Mouse (Mus musculus): ENCODE data around the gene Zswim1. TPM values are rescaled to one million over a fixed set of nuclear protein-coding genes. Genes with fewer than 3 reads are reported as not detected.
A peak's percentile ranks its signal among the peaks of the same experiment; 100 is the strongest.

The Zswim1 gene
- total and polyA plus RNA-seq, 3 experiments, result 8.2 to 17.4 TPM; not detected in 1

DNA sequence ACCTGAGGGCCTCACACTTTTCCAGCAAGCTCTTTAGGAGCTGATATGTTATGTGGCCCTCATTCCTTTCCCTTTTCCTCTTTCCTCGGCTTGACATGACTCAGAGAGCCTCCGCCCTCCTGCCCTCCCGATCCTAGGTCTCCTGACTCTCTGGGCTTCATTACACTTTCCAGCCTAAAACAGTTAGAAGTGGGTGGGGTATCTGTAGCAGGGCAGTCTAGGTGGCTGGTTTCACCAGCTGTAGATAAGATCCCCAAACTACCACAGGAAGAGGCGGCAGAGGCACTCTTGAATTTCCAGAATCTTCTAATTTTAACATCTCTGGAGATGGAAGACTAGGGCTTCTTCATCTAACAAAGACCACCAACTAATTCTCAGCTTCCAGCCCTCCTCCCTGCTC, 42.1 kb downstream of the Zswim1 start (continued):
- TF ChIP-seq NRF1 (IDR thresholded peaks at IDR 0.05; ENCODE audit: insufficient read depth, low read depth, low read length, poor library complexity, severe bottlenecking), result no peak

DNA sequence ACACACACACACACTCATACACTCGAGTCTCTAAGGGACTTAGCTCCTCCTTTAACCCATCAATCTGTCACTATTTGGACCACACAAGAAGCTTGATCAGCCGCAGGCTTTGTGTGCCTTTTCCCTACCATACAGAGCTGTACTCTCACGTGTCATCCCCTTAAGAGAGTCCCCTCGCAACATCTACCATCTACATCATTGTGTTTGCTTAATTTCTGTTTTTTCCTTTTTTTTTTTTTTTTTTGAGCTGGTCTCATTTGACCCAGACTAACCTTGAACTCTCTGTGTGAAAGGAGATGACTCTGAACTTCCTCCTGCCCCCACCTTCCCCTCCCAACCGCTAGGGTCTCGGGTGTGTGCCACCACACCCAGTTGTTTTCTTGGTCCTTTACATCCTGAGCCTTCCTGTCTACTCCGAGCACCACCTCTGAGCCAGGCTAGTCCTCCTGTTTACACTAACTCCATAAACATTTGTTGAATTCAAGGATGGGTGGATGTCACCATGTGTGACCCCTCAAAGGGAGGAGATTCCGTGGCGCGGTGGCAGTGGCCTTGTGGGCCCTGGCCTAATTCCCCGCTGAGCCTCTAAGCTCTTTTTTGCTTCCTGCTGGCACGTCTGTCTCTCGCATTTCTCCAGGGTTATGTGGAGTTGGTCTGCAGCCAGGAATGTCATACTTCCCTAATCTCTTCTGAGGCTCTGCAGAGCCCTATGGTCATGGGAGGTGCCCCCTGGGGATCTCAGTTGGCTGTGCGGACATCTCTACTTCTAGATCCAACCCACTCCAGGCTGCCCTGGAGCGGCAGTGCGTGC, 44.5 kb downstream of the Zswim1 start:
- Histone ChIP-seq H3K27me3 (ENCODE audit: control insufficient read depth in 1 of 2, insufficient read depth in 2 of 2, low read length in 2 of 2) (no peaks in the 10 kb centered on the region), H3K79me2 (ENCODE audit: control insufficient read depth, insufficient read depth, low read length, poor library complexity) (no peaks in the 10 kb centered on the region), H3K4me1 (ENCODE audit: control insufficient read depth in 1 of 2, insufficient read depth in 2 of 2, low read length in 2 of 2) (peaks cover 24 to 31% of the 10 kb centered on the region in 2 experiments), H3K9me3 (replicated peaks; ENCODE audit: insufficient read depth, low read length) (no peaks in the 10 kb centered on the region), H3K4me3 (ENCODE audit: control insufficient read depth in 1 of 2, insufficient read depth in 1 of 2, low read depth in 2 of 2, low read length in 2 of 2) (peak overlapping the region; percentile 19 to 22), H3K27ac (ENCODE audit: control insufficient read depth, low read depth, low read length) (peak overlapping the region; percentile 92), H3K9ac (ENCODE audit: control insufficient read depth, low read depth, low read length, poor library complexity, severe bottlenecking) (peak overlapping the region; percentile 61), H3K36me3 (ENCODE audit: control insufficient read depth in 1 of 2, insufficient read depth in 2 of 2, low read length in 2 of 2) (peaks cover 0 to 15% of the 10 kb centered on the region in 2 experiments; a peak in 2 of 4 replicates)
- peak; percentile 86 for DNase-seq (ENCODE audit: low read depth, low spot score)
- TF ChIP-seq NRF1 (IDR thresholded peaks at IDR 0.05; ENCODE audit: insufficient read depth, low read depth, low read length, poor library complexity, severe bottlenecking) (no peak), RAD21 (IDR thresholded peaks at IDR 0.05; ENCODE audit: low read depth, low read length) (no peak), ZNF384 (IDR thresholded peaks at IDR 0.05; ENCODE audit: low read depth, low read length) (peak; percentile 92), BHLHE40 (IDR thresholded peaks at IDR 0.05; ENCODE audit: borderline replicate concordance, low read depth, low read length) (peak; percentile 49; the same call in 1 of the 2 replicates), SMC3 (IDR thresholded peaks at IDR 0.05; ENCODE audit: low read depth, low read length) (no peak), POLR2AphosphoS5 (IDR thresholded peaks at IDR 0.05; ENCODE audit: borderline replicate concordance, low read depth, low read length) (no peak), MYC (IDR thresholded peaks at IDR 0.05; ENCODE audit: low read depth, low read length) (no peak), RCOR1 (IDR thresholded peaks at IDR 0.05; ENCODE audit: low read depth, low read length) (no peak), MEF2A (IDR thresholded peaks at IDR 0.05; ENCODE audit: extremely low read depth, insufficient replicate concordance, low read depth, low read length, poor library complexity, severe bottlenecking) (no peak), CHD2 (IDR thresholded peaks at IDR 0.05; ENCODE audit: low read length) (no peak), TCF12 (IDR thresholded peaks at IDR 0.05; ENCODE audit: low read depth, low read length) (peak; percentile 6; the same call in 1 of the 2 replicates), HCFC1 (IDR thresholded peaks at IDR 0.05; ENCODE audit: low read depth, low read length) (peak; percentile 28; the same call in 1 of the 2 replicates), ZC3H11A (IDR thresholded peaks at IDR 0.05; ENCODE audit: low read depth, low read length) (no peak), KAT2A (conservative IDR thresholded peaks at IDR 0.05; ENCODE audit: low read depth, low read length) (no peak), POLR2AphosphoS2 (IDR thresholded peaks at IDR 0.05; ENCODE audit: low read length) (no peak), E2F4 (IDR thresholded peaks at IDR 0.05; ENCODE audit: borderline replicate concordance, low read depth, low read length) (no peak), ELF1 (IDR thresholded peaks at IDR 0.05; ENCODE audit: low read depth, low read length) (no peak), ETS1 (IDR thresholded peaks at IDR 0.05; ENCODE audit: low read depth, low read length) (peak; percentile 52; the same call in 1 of the 2 replicates), USF1 (IDR thresholded peaks at IDR 0.05; ENCODE audit: low read depth, low read length) (no peak), MXI1 (IDR thresholded peaks at IDR 0.05; ENCODE audit: low read depth, low read length) (peak; percentile 49; the same call in 1 of the 2 replicates), MAZ (IDR thresholded peaks at IDR 0.05; ENCODE audit: low read depth, low read length) (0 out of 2 replicates have a peak, but pooled peaks have one; percentile 60), GABPA (IDR thresholded peaks at IDR 0.05; ENCODE audit: low read depth, low read length) (no peak), EP300 (IDR thresholded peaks at IDR 0.05; ENCODE audit: low read depth in 1 of 2, low read length in 2 of 2) (peak; percentile 18 to 35; a peak in 2 of 4 replicates), MAX (IDR thresholded peaks at IDR 0.05; ENCODE audit: low read length) (peak; percentile 32; the same call in 1 of the 2 replicates), JUND (IDR thresholded peaks at IDR 0.05; ENCODE audit: low read depth, low read length) (no peak), NELFE (IDR thresholded peaks at IDR 0.05; ENCODE audit: low read depth, low read length) (no peak), USF2 (IDR thresholded peaks at IDR 0.05; ENCODE audit: borderline replicate concordance in 1 of 2, insufficient read depth in 1 of 2, low read depth in 1 of 2, low read length in 2 of 2) (no peak), TBP (IDR thresholded peaks at IDR 0.05; ENCODE audit: low read depth, low read length) (peak; percentile 44; the same call in 1 of the 2 replicates), CTCF (IDR thresholded peaks at IDR 0.05 in 2 of 3, conservative IDR thresholded peaks at IDR 0.05 in 1 of 3; ENCODE audit: control insufficient read depth in 1 of 3, insufficient read depth in 1 of 3, low read depth in 2 of 3, low read length in 3 of 3, poor library complexity in 1 of 3, severe bottlenecking in 1 of 3) (peak in 2 of 3 experiments; percentile 9 to 30; a peak in 1 of 6 replicates), MAFK (IDR thresholded peaks at IDR 0.05; ENCODE audit: borderline replicate concordance, low read depth, low read length) (no peak), SIN3A (IDR thresholded peaks at IDR 0.05; ENCODE audit: low read length) (peak; percentile 40), MYB (IDR thresholded peaks at IDR 0.05; ENCODE audit: low read depth, low read length) (peak; percentile 28; the same call in 1 of the 2 replicates)
